Mouse (Mus musculus) heart, postnatal 10 days (tissue): Measurements from ENCODE around the gene Shisal2a. TPM values are rescaled to one million over a fixed set of nuclear protein-coding genes. Genes with fewer than 3 reads are reported as not detected.

ENCODE experiments used
- total RNA-seq, 2 experiments: library from RNA; stranded (reverse); gene quantifications; 2 replicates each; pipeline ENCODE4 v1.2.3; 2021

Shisal2a gene
- total RNA-seq, 2 experiments from 2014 or later = not detected

Other genes with a start within 250 kb of the Shisal2a start
- gene Scp2, start 238.4 kb downstream of the Shisal2a start, total RNA-seq = 100 to 1,000 TPM; 189 to 194 TPM
- 10 to 100 TPM; 32.5 to 34.2 TPM for gene Echdc2, start 217.9 kb downstream of the Shisal2a start, total RNA-seq
- not detected for gene Zyg11a, start 165.3 kb downstream of the Shisal2a start, total RNA-seq
- 10 to 100 TPM; 36.5 to 37.5 TPM for gene Zyg11b, start 82.3 kb downstream of the Shisal2a start, total RNA-seq
- gene Coa7, start 55.2 kb downstream of the Shisal2a start, total RNA-seq = 10 to 100 TPM; 45.8 to 48.5 TPM
- 10 to 100 TPM; 22.3 to 22.6 TPM for gene Gpx7, start 23.6 kb upstream of the Shisal2a start, total RNA-seq
- 10 to 100 TPM; 41.0 to 43.8 TPM for gene Tut4, start 76.1 kb upstream of the Shisal2a start, total RNA-seq
- 10 to 100 TPM; 28.6 to 28.8 TPM for gene Prpf38a, start 196.0 kb upstream of the Shisal2a start, total RNA-seq
- 1 to 10 TPM in 1 of 2 experiments, under 1 TPM in 1; 0.96 to 1.3 TPM for gene Orc1, start 196.1 kb upstream of the Shisal2a start, total RNA-seq
- 10 to 100 TPM; 21.6 to 21.7 TPM for gene Cc2d1b, start 236.6 kb upstream of the Shisal2a start, total RNA-seq